Mouse (Mus musculus) embryonic fibroblast, embryonic 13.5 days (primary cell): Measurements from ENCODE around the gene Llgl1.

Experiments used
- CTCF ChIP-seq: IDR thresholded peaks from 2 replicates; pipeline ENCODE4 v1.5.1; 2011; ENCODE audit warnings: mild to moderate bottlenecking, control low read depth, low read length, moderate library complexity, borderline replicate concordance; ENCODE audit not compliant: insufficient read depth
- POLR2A ChIP-seq: IDR thresholded peaks from 2 replicates; pipeline ENCODE4 v1.6.1; 2011; ENCODE audit warnings: low read depth, mild to moderate bottlenecking, control low read depth, low read length, moderate library complexity

DNA sequence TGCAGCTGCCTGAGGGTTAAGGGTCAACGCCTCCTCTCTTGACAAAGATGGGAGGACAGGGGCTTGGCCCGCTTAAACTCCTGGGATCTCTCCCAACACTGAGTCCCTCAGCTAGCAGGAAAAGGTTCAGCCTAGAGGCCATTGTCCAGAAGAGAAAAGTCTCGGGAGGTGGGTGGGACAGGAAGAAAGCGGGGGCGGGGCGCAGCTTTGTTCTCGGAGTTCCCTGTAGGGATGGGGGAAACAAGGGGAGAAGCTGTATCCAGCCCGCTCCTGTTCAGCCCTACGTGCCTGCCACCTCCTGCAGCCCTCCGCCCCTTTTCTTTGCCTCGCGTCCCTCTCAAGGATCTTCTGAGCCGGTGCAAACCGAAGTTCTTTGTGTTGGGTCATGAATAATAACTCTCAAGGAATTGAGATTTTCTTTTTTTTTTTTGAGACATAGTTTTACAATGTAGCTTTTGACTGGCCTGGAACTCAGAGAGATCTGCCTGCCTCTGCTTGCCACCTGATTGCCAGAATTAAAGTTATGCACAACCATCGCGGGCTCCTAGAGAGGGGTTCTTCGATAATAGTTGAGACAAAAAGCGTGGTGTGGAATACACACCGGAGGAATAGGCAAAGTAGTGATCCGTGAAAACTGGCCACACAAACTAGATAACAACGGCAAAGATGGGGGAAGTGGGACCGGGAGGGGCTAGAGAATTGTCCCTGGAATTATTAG is 558 bp upstream of the Llgl1 start:
- TF ChIP-seq CTCF (no peak), POLR2A (peak; percentile 61)
